Mouse (Mus musculus) megakaryocyte, embryonic 14.5 days (primary cell): ENCODE measurements around the gene Dram1. TPM values are rescaled to one million over a fixed set of nuclear protein-coding genes. Genes with fewer than 3 reads are reported as not detected.

ENCODE experiments used
- H3K27me3 ChIP-seq: replicated peaks from 2 replicates; pipeline ENCODE3; 2012; ENCODE audit warnings: inconsistent platforms
- H3K36me3 ChIP-seq: replicated peaks from 2 replicates; pipeline ENCODE3; 2012; ENCODE audit warnings: low read length, inconsistent platforms, mixed read lengths
- H3K4me1 ChIP-seq: 2 replicates; pipeline ENCODE4 v1.6.1; 2012; ENCODE audit warnings: inconsistent platforms
- H3K4me3 ChIP-seq: replicated peaks from 2 replicates; pipeline ENCODE3; 2012; ENCODE audit warnings: moderate library complexity, mild to moderate bottlenecking, inconsistent platforms
- H3K9me3 ChIP-seq: 2 replicates; pipeline ENCODE4 v1.6.1; 2012; ENCODE audit warnings: inconsistent platforms
- FLI1 ChIP-seq: IDR thresholded peaks from 2 replicates; pipeline ENCODE4 v1.6.1; 2012; ENCODE audit warnings: low read length, inconsistent platforms, mixed read lengths
- GATA1 ChIP-seq: IDR thresholded peaks from 3 replicates; pipeline ENCODE4 v1.6.1; 2012; ENCODE audit warnings: mixed read lengths, low read length, inconsistent platforms, borderline replicate concordance
- polyA plus RNA-seq: library from polyadenylated mRNA; stranded (reverse); fragments of >175 nt; gene quantifications from 2 replicates; pipeline ENCODE4 v1.2.3, GENCODE M21; 2012; ENCODE audit warnings: low replicate concordance; ENCODE audit not compliant: insufficient read depth

Gene Dram1
- polyA plus RNA-seq, 1 experiment = 0.72 TPM

GRCm38 (mm10) chr10:88327160-88328055, 51.5 kb downstream of the Dram1 start:
- TF ChIP-seq GATA1 = no peak
- no peak for TF ChIP-seq FLI1
- H3K4me1 ChIP-seq = peaks cover 7% of the 10 kb centered on the region
- H3K36me3 ChIP-seq = no peaks in the 10 kb centered on the region
- peaks cover 6% of the 10 kb centered on the region for H3K27me3 ChIP-seq
- H3K4me3 ChIP-seq = peak overlapping the region; percentile 68
- no peaks in the 10 kb centered on the region for H3K9me3 ChIP-seq

- Histone ChIP-seq H3K27me3 (peaks cover 5% of the 10 kb centered on the region), H3K4me1 (no peaks in the 10 kb centered on the region), H3K9me3 (no peaks in the 10 kb centered on the region), H3K36me3 (no peaks in the 10 kb centered on the region), H3K4me3 (no peak overlapping the region)
- TF ChIP-seq FLI1 (no peak), GATA1 (no peak)
Observed at GRCm38 (mm10) chr10:88321739-88322138, 57.1 kb downstream of the Dram1 start.

GRCm38 (mm10) chr10:88320714-88321416, 58.0 kb downstream of the Dram1 start:
- Histone ChIP-seq H3K4me3 (no peak overlapping the region), H3K36me3 (no peaks in the 10 kb centered on the region), H3K9me3 (no peaks in the 10 kb centered on the region), H3K4me1 (no peaks in the 10 kb centered on the region), H3K27me3 (peaks cover 2% of the 10 kb centered on the region)
- no peak for TF ChIP-seq FLI1
- no peak for TF ChIP-seq GATA1

GRCm38 (mm10) chr10:88318179-88318578, 60.7 kb downstream of the Dram1 start:
- TF ChIP-seq GATA1 (no peak), FLI1 (no peak)
- no peaks in the 10 kb centered on the region for H3K4me1 ChIP-seq

GRCm38 (mm10) chr10:88317151-88317550, 61.7 kb downstream of the Dram1 start:
- Histone ChIP-seq H3K36me3 (no peaks in the 10 kb centered on the region), H3K27me3 (peaks cover 1% of the 10 kb centered on the region), H3K4me1 (no peaks in the 10 kb centered on the region), H3K9me3 (peaks cover 5% of the 10 kb centered on the region; the same call in 1 of the 2 replicates), H3K4me3 (no peak overlapping the region)
- TF ChIP-seq FLI1 (no peak), GATA1 (no peak)

More at GRCm38 (mm10) chr10:88318179-88318578, 60.7 kb downstream of the Dram1 start:
- Histone ChIP-seq H3K27me3 (peaks cover 1% of the 10 kb centered on the region), H3K9me3 (no peaks in the 10 kb centered on the region), H3K4me3 (no peak overlapping the region), H3K36me3 (no peaks in the 10 kb centered on the region)

GRCm38 (mm10) chr10:88314841-88315240, 64.0 kb downstream of the Dram1 start:
- Histone ChIP-seq H3K4me3 (no peak overlapping the region), H3K36me3 (no peaks in the 10 kb centered on the region), H3K4me1 (no peaks in the 10 kb centered on the region), H3K27me3 (peaks cover 1% of the 10 kb centered on the region), H3K9me3 (peaks cover 5% of the 10 kb centered on the region; the same call in 1 of the 2 replicates)
- TF ChIP-seq FLI1 = no peak
- no peak for TF ChIP-seq GATA1

- no peak overlapping the region for H3K4me3 ChIP-seq
- no peak for TF ChIP-seq GATA1
- TF ChIP-seq FLI1 = no peak
- no peaks in the 10 kb centered on the region for H3K36me3 ChIP-seq
Observed at GRCm38 (mm10) chr10:88309851-88310250, 69.0 kb downstream of the Dram1 start.

GRCm38 (mm10) chr10:88306235-88306634, 72.6 kb downstream of the Dram1 start:
- no peak for TF ChIP-seq FLI1
- TF ChIP-seq GATA1 = no peak
- no peaks in the 10 kb centered on the region for H3K4me1 ChIP-seq
- H3K36me3 ChIP-seq = no peaks in the 10 kb centered on the region
- H3K4me3 ChIP-seq = no peak overlapping the region
- H3K27me3 ChIP-seq = no peaks in the 10 kb centered on the region
- H3K9me3 ChIP-seq = no peaks in the 10 kb centered on the region

More at GRCm38 (mm10) chr10:88309851-88310250, 69.0 kb downstream of the Dram1 start:
- Histone ChIP-seq H3K9me3 (peaks cover 5% of the 10 kb centered on the region; the same call in 1 of the 2 replicates), H3K27me3 (peaks cover 1% of the 10 kb centered on the region), H3K4me1 (no peaks in the 10 kb centered on the region)

GRCm38 (mm10) chr10:88304302-88304701, 74.6 kb downstream of the Dram1 start:
- no peaks in the 10 kb centered on the region for H3K27me3 ChIP-seq
- no peaks in the 10 kb centered on the region for H3K36me3 ChIP-seq
- no peak overlapping the region for H3K4me3 ChIP-seq
- H3K4me1 ChIP-seq = no peaks in the 10 kb centered on the region
- peaks cover 10% of the 10 kb centered on the region for H3K9me3 ChIP-seq
- TF ChIP-seq GATA1 (no peak), FLI1 (no peak)

- Histone ChIP-seq H3K4me1 (no peaks in the 10 kb centered on the region), H3K9me3 (peaks cover 20% of the 10 kb centered on the region), H3K4me3 (no peak overlapping the region), H3K27me3 (no peaks in the 10 kb centered on the region), H3K36me3 (no peaks in the 10 kb centered on the region)
- no peak for TF ChIP-seq GATA1
- no peak for TF ChIP-seq FLI1
Observed at GRCm38 (mm10) chr10:88303079-88303478, 75.8 kb downstream of the Dram1 start.
